Mouse (Mus musculus) kidney, adult 11 months (tissue): ENCODE results near the gene Serac1.

Source experiments
- DNase-seq: peaks from one replicate; pipeline ENCODE4 v3.0.0; 2022

Serac1 gene

DNA sequence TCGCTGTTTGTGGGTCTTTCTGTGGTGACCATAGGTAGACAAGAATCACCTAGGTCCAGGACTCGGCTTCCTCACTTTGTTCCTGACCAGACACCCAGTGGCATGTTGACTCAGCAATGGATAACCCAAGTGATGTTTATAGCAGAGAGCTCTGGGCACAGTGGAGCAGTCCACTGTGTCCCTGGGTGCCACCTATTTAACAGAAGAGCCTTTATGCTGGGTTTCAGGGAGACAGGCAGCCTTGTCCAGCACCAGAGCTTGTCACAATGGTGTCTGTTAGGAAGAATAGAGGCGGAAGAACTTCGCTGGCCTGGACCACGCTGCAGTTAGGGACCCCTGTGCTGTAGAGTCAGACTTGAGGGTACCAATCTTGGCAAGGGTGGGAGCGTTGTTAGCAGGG is 77.0 kb downstream of the Serac1 start:
- no peak for DNase-seq

DNA sequence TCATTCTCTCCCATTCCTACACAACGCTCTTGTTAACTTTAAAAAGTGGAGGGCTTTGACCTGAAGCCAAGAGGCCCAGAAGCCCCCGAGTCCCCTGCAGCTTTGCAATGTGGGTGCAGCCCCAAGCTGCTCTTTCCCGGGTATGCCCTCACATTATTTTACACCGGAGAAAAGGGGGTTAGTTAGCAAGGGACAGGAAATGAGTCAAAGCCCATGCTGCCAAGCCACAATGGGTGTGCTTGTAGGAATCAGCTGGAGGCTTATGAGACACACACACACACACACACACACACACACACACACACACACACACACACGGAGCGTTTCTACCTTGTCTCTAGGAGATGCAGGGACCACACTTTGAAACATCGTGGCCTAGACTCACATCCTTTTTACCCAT is 77.7 kb downstream of the Serac1 start:
- no peak for DNase-seq

DNA sequence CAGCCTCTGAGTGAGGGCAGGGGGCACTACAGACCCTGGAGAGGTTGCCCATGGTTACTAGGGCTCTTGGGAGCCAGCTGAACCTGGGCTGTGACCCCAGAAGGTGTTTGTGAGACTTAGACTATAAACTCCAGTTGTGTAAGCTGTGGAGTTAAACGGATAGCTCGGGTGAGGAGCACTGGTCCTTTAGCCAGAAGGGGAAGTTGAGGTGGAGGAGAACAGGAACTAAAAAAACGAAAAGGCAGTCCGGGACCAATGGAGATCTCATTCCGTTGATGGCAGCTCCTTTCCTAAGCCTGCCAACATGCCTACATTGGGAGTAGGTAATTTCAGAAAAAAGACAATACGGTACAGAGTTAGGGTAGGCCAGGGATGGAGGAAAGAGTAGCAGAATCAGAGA is 78.2 kb downstream of the Serac1 start:
- no peak for DNase-seq

DNA sequence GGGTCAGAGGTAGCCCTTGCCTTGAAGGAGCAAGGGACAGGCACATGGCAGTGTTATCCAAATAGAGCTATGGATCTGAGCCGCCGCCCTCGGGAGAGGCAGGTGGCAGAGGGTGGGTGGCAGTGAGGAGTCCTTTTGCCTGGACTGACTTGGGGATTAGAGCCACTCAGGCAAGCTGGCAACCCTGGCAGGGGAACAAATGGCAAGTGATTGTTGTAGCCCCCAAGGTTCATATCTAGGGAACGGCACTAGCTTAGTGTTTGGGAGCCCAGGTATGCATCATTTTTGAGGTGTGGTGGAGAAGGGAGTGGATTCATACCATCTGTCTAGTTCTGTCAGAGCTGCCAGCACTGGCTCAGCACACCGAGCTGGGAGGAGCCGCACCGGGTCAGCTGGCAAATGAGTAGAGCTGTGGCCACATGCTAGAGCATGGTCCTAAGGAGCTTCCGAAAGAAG is 78.6 kb downstream of the Serac1 start:
- DNase-seq, result no peak

GRCm38 (mm10) chr17:5999039-5999543 is 80.5 kb downstream of the Serac1 start:
- no peak for DNase-seq

DNA sequence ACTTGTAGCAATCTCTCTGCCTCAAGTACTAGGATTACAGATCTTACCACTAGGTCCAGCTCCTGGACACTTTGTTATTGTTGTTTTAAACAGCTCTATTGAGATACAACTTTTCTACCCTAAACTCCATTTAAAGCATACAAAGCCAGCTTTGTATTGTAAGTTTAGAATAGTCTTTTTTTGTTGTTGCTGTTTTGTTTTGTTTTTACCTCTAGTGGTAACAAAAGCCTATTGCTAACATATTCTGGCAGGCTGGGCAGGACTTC is 81.4 kb downstream of the Serac1 start:
- DNase-seq, result no peak

- DNase-seq, result peak; percentile 67
These were observed 81.9 kb downstream of the Serac1 start for GRCm38 (mm10) chr17:5997380-5998234.

- DNase-seq, result no peak
These were observed 83.0 kb downstream of the Serac1 start for GRCm38 (mm10) chr17:5996589-5996988.

- DNase-seq, result no peak
These were observed 84.9 kb downstream of the Serac1 start for GRCm38 (mm10) chr17:5994606-5995005.

DNA sequence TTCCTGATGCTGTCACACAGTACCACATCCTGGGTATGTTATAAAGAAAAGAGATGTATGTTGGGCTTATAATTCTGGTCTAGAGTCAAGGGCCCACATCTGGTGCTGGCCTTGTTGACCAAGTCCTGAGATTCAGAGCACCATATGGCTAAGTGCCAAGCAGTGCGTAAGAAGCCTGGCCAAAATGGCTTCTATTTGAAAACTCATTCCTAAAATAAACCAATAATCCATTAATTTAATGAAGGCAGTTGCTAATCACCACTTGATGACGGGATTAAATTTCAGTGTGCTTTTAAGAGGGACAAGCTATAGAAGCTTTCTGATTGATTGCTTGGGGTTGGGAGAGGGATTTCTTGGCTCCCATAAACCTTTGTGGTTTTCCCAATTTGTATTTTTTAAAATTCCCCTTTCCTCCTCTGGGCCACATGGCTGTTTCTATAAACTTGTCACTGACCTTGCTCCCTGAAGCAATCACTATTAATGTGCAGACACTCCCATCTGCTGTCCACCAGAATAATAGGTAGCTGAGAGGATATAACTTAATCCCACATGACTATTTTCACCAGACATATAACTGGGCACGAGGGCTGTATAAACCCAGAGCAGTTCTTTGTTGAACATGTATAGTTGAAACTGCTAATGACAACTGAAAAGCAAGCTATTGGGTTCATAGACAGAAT is 85.8 kb downstream of the Serac1 start:
- no peak for DNase-seq

- DNase-seq, result no peak
These were observed 86.5 kb downstream of the Serac1 start for GRCm38 (mm10) chr17:5992866-5993580.
